Mouse (Mus musculus): ENCODE measurements around the gene Fer. TPM values are rescaled to one million over a fixed set of nuclear protein-coding genes. Genes with fewer than 3 reads are reported as not detected.

Fer gene
- polyA plus RNA-seq, 1 experiment, result 4.3 TPM

GRCm38 (mm10) chr17:64086875-64087608 is 224.2 kb downstream of the Fer start:
- H3K4me1 ChIP-seq (ENCODE audit: control insufficient read depth, insufficient read depth, low read length), result no peaks in the 10 kb centered on the region
- 79% methylated on average over 11 of the region's 11 CpGs for WGBS
- no peak for DNase-seq

GRCm38 (mm10) chr17:64087871-64088270 is 225.0 kb downstream of the Fer start:
- Histone ChIP-seq H3K4me1 (ENCODE audit: control insufficient read depth, insufficient read depth, low read length) (peaks cover 3% of the 10 kb centered on the region; the same call in 1 of the 2 replicates), H3K4me3 (replicated peaks; ENCODE audit: extremely low read depth, low read depth, low read length) (no peak overlapping the region)
- TF ChIP-seq POLR2A (IDR thresholded peaks at IDR 0.05; ENCODE audit: borderline replicate concordance, extremely low read depth, low read depth, low read length) (no peak), CTCF (IDR thresholded peaks at IDR 0.05; ENCODE audit: insufficient read depth, low read length) (no peak)
- 92% methylated on average over 3 of the region's 3 CpGs for WGBS
- DNase-seq, result no peak

More at GRCm38 (mm10) chr17:64086875-64087608, 224.2 kb downstream of the Fer start:
- H3K4me3 ChIP-seq (replicated peaks; ENCODE audit: extremely low read depth, low read depth, low read length), result no peak overlapping the region
- no peak for TF ChIP-seq CTCF (IDR thresholded peaks at IDR 0.05; ENCODE audit: insufficient read depth, low read length)

- WGBS, result 71% methylated on average over 2 of the region's 2 CpGs
- no peak for DNase-seq
- H3K4me3 ChIP-seq (replicated peaks; ENCODE audit: extremely low read depth, low read depth, low read length), result no peak overlapping the region
- H3K4me1 ChIP-seq (ENCODE audit: control insufficient read depth, insufficient read depth, low read length), result peaks cover 6% of the 10 kb centered on the region
- TF ChIP-seq CTCF (IDR thresholded peaks at IDR 0.05; ENCODE audit: insufficient read depth, low read length) (no peak), POLR2A (IDR thresholded peaks at IDR 0.05; ENCODE audit: borderline replicate concordance, extremely low read depth, low read depth, low read length) (no peak)
These were observed 230.9 kb downstream of the Fer start for GRCm38 (mm10) chr17:64093716-64094115.

- no peak overlapping the region for H3K4me3 ChIP-seq (replicated peaks; ENCODE audit: extremely low read depth, low read depth, low read length)
- WGBS, result 76% methylated on average over 3 of the region's 3 CpGs
- no peak for TF ChIP-seq CTCF (IDR thresholded peaks at IDR 0.05; ENCODE audit: insufficient read depth, low read length)
- no peak for TF ChIP-seq POLR2A (IDR thresholded peaks at IDR 0.05; ENCODE audit: borderline replicate concordance, extremely low read depth, low read depth, low read length)
- DNase-seq, result no peak
- peaks cover 10% of the 10 kb centered on the region for H3K4me1 ChIP-seq (ENCODE audit: control insufficient read depth, insufficient read depth, low read length)
These were observed 233.9 kb downstream of the Fer start for GRCm38 (mm10) chr17:64096811-64097210.

- peaks cover 7% of the 10 kb centered on the region for H3K4me1 ChIP-seq (ENCODE audit: control insufficient read depth, insufficient read depth, low read length)
- TF ChIP-seq POLR2A (IDR thresholded peaks at IDR 0.05; ENCODE audit: borderline replicate concordance, extremely low read depth, low read depth, low read length) (no peak), CTCF (IDR thresholded peaks at IDR 0.05; ENCODE audit: insufficient read depth, low read length) (no peak)
- H3K4me3 ChIP-seq (replicated peaks; ENCODE audit: extremely low read depth, low read depth, low read length), result no peak overlapping the region
- 84% methylated on average over 5 of the region's 5 CpGs for WGBS
- DNase-seq, result no peak
These were observed 235.0 kb downstream of the Fer start for GRCm38 (mm10) chr17:64097788-64098359.

GRCm38 (mm10) chr17:64099395-64100171 is 236.7 kb downstream of the Fer start:
- no peak for TF ChIP-seq CTCF (IDR thresholded peaks at IDR 0.05; ENCODE audit: insufficient read depth, low read length)
- no peak for TF ChIP-seq POLR2A (IDR thresholded peaks at IDR 0.05; ENCODE audit: borderline replicate concordance, extremely low read depth, low read depth, low read length)

GRCm38 (mm10) chr17:64100172-64100510 is 237.3 kb downstream of the Fer start:
- WGBS, result 35% methylated on average over 3 of the region's 3 CpGs
- TF ChIP-seq POLR2A (IDR thresholded peaks at IDR 0.05; ENCODE audit: borderline replicate concordance, extremely low read depth, low read depth, low read length), result no peak
- no peak for TF ChIP-seq CTCF (IDR thresholded peaks at IDR 0.05; ENCODE audit: insufficient read depth, low read length)
- H3K4me1 ChIP-seq (ENCODE audit: control insufficient read depth, insufficient read depth, low read length), result peaks cover 6% of the 10 kb centered on the region
- H3K4me3 ChIP-seq (replicated peaks; ENCODE audit: extremely low read depth, low read depth, low read length), result no peak overlapping the region
- DNase-seq, result no peak

More at GRCm38 (mm10) chr17:64099395-64100171, 236.7 kb downstream of the Fer start:
- Histone ChIP-seq H3K4me1 (ENCODE audit: control insufficient read depth, insufficient read depth, low read length) (peaks cover 6% of the 10 kb centered on the region), H3K4me3 (replicated peaks; ENCODE audit: extremely low read depth, low read depth, low read length) (no peak overlapping the region)
- no peak for DNase-seq
- 42% methylated on average over 6 of the region's 6 CpGs for WGBS

- TF ChIP-seq CTCF (IDR thresholded peaks at IDR 0.05; ENCODE audit: insufficient read depth, low read length) (no peak), POLR2A (IDR thresholded peaks at IDR 0.05; ENCODE audit: borderline replicate concordance, extremely low read depth, low read depth, low read length) (no peak)
- WGBS, result 80% methylated on average over 5 of the region's 5 CpGs
- H3K4me1 ChIP-seq (ENCODE audit: control insufficient read depth, insufficient read depth, low read length), result no peaks in the 10 kb centered on the region
- no peak for DNase-seq
- H3K4me3 ChIP-seq (replicated peaks; ENCODE audit: extremely low read depth, low read depth, low read length), result no peak overlapping the region
These were observed 245.9 kb downstream of the Fer start for GRCm38 (mm10) chr17:64108773-64109172.

GRCm38 (mm10) chr17:64109871-64110270 is 247.0 kb downstream of the Fer start:
- 83% methylated on average over 8 of the region's 8 CpGs for WGBS

More at GRCm38 (mm10) chr17:64109871-64110270, 247.0 kb downstream of the Fer start:
- Histone ChIP-seq H3K4me3 (replicated peaks; ENCODE audit: extremely low read depth, low read depth, low read length) (no peak overlapping the region), H3K4me1 (ENCODE audit: control insufficient read depth, insufficient read depth, low read length) (no peaks in the 10 kb centered on the region)
- DNase-seq, result no peak
- no peak for TF ChIP-seq CTCF (IDR thresholded peaks at IDR 0.05; ENCODE audit: insufficient read depth, low read length)
- TF ChIP-seq POLR2A (IDR thresholded peaks at IDR 0.05; ENCODE audit: borderline replicate concordance, extremely low read depth, low read depth, low read length), result no peak
